Mouse (Mus musculus) myocyte (in vitro differentiated cells): ENCODE results near the gene March2.

Experiments
- CEBPB ChIP-seq: IDR thresholded peaks from 2 replicates; pipeline ENCODE4 v1.6.1; 2011; ENCODE audit warnings: mild to moderate bottlenecking, moderate library complexity; ENCODE audit not compliant: poor library complexity, insufficient read depth, severe bottlenecking
- E2F4 ChIP-seq: IDR thresholded peaks from one replicate; pipeline ENCODE4 v1.6.1; 2011; ENCODE audit warnings: mild to moderate bottlenecking, control low read depth, moderate library complexity; ENCODE audit not compliant: insufficient read depth
- MAX ChIP-seq: IDR thresholded peaks from one replicate; pipeline ENCODE4 v1.6.1; 2011; ENCODE audit warnings: low read depth, mild to moderate bottlenecking, control low read depth
- POLR2A ChIP-seq: IDR thresholded peaks from one replicate; pipeline ENCODE4 v1.6.1; 2011; ENCODE audit warnings: low read depth, mild to moderate bottlenecking, control low read depth, moderate library complexity; ENCODE audit not compliant: insufficient read length
- POLR2AphosphoS2 ChIP-seq: IDR thresholded peaks from one replicate; pipeline ENCODE4 v1.6.1; 2011; ENCODE audit warnings: low read depth, control low read depth; ENCODE audit not compliant: insufficient read length
- REST ChIP-seq: IDR thresholded peaks from one replicate; pipeline ENCODE4 v1.6.1; 2011; ENCODE audit warnings: mild to moderate bottlenecking, control low read depth, moderate library complexity; ENCODE audit not compliant: insufficient read depth, insufficient read length
- TCF12 ChIP-seq: IDR thresholded peaks from one replicate; pipeline ENCODE4 v1.6.1; 2011; ENCODE audit warnings: mild to moderate bottlenecking, control low read depth; ENCODE audit not compliant: poor library complexity, insufficient read depth, severe bottlenecking
- USF1 ChIP-seq: IDR thresholded peaks from one replicate; pipeline ENCODE4 v1.6.1; 2011; ENCODE audit warnings: low read depth, mild to moderate bottlenecking, control low read depth, moderate library complexity

- TF ChIP-seq USF1 (no peak), MAX (no peak), TCF12 (no peak), POLR2A (no peak), REST (no peak), POLR2AphosphoS2 (no peak), E2F4 (no peak), CEBPB (no peak)
Observed at GRCm38 (mm10) chr17:33669681-33670080, 48.8 kb downstream of the March2 start.
